Mouse (Mus musculus) kidney, postnatal 0 days (tissue): ENCODE data around the gene Gm20388. TPM values are rescaled to one million over a fixed set of nuclear protein-coding genes. Genes with fewer than 3 reads are reported as not detected.
A peak's percentile ranks its signal among the peaks of the same experiment; 100 is the strongest.

Source experiments
- ATAC-seq: fragments of 200-750 bp; cut with Nextera tagmentation; replicated peaks from 2 replicates; pipeline ENCODE4 v1.8.0; 2017; ENCODE audit warnings: low read depth, moderate number of reproducible peaks, moderate TSS enrichment, moderate library complexity; ENCODE audit not compliant: low FRiP score
- DNase-seq: peaks from one replicate; pipeline ENCODE4 v3.0.0-alpha.2; 2016; ENCODE audit warnings: low spot score
- H3K27ac ChIP-seq: fragments of 300-500 bp; sonication (generic); 2 replicates; pipeline ENCODE4 v1.5.1; 2014; ENCODE audit warnings: mild to moderate bottlenecking
- H3K27me3 ChIP-seq: fragments of 300-500 bp; sonication (generic); 2 replicates; pipeline ENCODE4 v1.6.1; 2014; ENCODE audit warnings: low read length, mixed read lengths; ENCODE audit not compliant: insufficient read depth
- H3K36me3 ChIP-seq: fragments of 300-500 bp; sonication (generic); 2 replicates; pipeline ENCODE4 v1.6.1; 2014; ENCODE audit warnings: low read length, mixed read lengths; ENCODE audit not compliant: insufficient read depth
- H3K4me1 ChIP-seq: fragments of 300-500 bp; sonication (generic); replicated peaks from 2 replicates; pipeline ENCODE4 v1.6.1; 2014; ENCODE audit warnings: antibody characterized with exemption, low read length, mixed read lengths; ENCODE audit not compliant: insufficient read depth
- H3K4me2 ChIP-seq: fragments of 300-500 bp; sonication (generic); 2 replicates; pipeline ENCODE4 v1.6.1; 2014; ENCODE audit warnings: mild to moderate bottlenecking, low read length, moderate library complexity, mixed read lengths
- H3K4me3 ChIP-seq: fragments of 300-500 bp; sonication (generic); replicated peaks from 2 replicates; pipeline ENCODE4 v1.5.1; 2014; ENCODE audit warnings: low read depth, low read length
- H3K9ac ChIP-seq: fragments of 300-500 bp; sonication (generic); 2 replicates; pipeline ENCODE4 v1.6.1; 2014; ENCODE audit warnings: low read depth, low read length
- H3K9me3 ChIP-seq: fragments of 300-500 bp; sonication (generic); replicated peaks from 2 replicates; pipeline ENCODE4 v1.6.1; 2016; ENCODE audit warnings: low read length, inconsistent platforms, mixed read lengths
- CTCF ChIP-seq: IDR thresholded peaks from 2 replicates; pipeline ENCODE4 v1.5.1; 2016; ENCODE audit warnings: antibody characterized with exemption, low read depth, mild to moderate bottlenecking, moderate library complexity
- WGBS: fragments of 180-500 bp; shearing (Covaris S2); extraction: QIAGEN DNeasy Blood & Tissue Kit; methylation state at CpG from one replicate; pipeline ENCODE4 v1.1.7; 2014; 5-methylcytosine and 5-hydroxymethylcytosine counted together
- polyA plus RNA-seq: library from polyadenylated mRNA; unstranded; fragments of >200 nt; fragmentation: Nextera tagmentation; extraction: Ambion mirVana; gene quantifications from 2 replicates; pipeline ENCODE4 v1.2.1, GENCODE M21; 2015

Gene Gm20388
- polyA plus RNA-seq, 1 experiment from 2014 or later: not detected

DNA sequence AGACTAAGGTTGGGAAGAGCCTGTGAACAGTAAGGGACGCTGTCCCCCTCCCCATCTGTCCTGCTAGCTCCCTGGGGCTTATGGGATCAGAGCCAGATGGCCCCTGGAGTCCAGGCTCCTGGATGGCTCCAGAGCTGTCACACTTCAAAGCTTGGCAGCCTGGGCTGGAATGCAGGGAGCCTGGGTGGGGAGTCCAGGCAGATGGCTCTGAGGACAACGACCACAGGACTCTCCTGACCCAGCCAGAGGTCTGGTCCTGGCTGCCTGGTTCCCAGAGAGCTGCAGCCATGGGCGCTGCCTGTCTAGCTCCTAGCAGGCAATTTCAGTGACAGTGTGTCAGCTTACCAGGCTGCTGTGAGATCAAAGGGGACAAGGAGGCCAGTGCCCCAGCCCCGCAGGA lies 984.4 kb downstream of the Gm20388 start:
- no peak for DNase-seq
- peaks cover 63% of the 10 kb centered on the region for H3K27me3 ChIP-seq

DNA sequence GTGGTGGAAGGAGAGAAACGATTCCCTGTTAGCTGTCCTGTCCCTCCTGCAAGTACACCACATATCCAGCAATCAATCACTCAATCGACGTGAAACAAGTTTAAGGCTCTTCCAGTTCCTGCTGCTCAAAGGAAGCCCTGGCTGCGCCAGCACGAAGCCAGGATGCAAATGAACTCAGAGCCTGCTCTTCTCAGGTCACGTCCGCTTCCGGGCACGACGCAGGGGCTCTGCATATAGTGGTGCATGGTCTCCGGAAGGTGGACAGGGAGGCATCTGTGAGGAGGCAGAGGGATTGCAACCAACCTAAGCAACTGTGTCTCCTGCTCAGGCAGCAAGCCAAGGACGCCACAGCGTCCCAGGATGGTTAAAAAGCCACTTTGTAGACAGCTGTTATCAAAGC lies 985.0 kb downstream of the Gm20388 start:
- Histone ChIP-seq H3K27ac (no peak overlapping the region), H3K27me3 (peaks cover 63% of the 10 kb centered on the region), H3K4me2 (no peak overlapping the region), H3K9ac (no peak overlapping the region), H3K4me3 (no peak overlapping the region), H3K9me3 (no peaks in the 10 kb centered on the region), H3K4me1 (no peaks in the 10 kb centered on the region), H3K36me3 (no peaks in the 10 kb centered on the region)
- TF ChIP-seq CTCF: no peak
- DNase-seq: no peak
- 4% methylated on average over 13 of the region's 13 CpGs for WGBS
- ATAC-seq: no peak

More for the DNA sequence above, 984.4 kb downstream of the Gm20388 start:
- Histone ChIP-seq H3K9me3 (no peaks in the 10 kb centered on the region), H3K4me3 (no peak overlapping the region), H3K4me1 (no peaks in the 10 kb centered on the region), H3K9ac (no peak overlapping the region), H3K36me3 (no peaks in the 10 kb centered on the region), H3K4me2 (no peak overlapping the region), H3K27ac (no peak overlapping the region)
- no peak for TF ChIP-seq CTCF
- no peak for ATAC-seq
- WGBS: 7% methylated on average over 4 of the region's 4 CpGs

DNA sequence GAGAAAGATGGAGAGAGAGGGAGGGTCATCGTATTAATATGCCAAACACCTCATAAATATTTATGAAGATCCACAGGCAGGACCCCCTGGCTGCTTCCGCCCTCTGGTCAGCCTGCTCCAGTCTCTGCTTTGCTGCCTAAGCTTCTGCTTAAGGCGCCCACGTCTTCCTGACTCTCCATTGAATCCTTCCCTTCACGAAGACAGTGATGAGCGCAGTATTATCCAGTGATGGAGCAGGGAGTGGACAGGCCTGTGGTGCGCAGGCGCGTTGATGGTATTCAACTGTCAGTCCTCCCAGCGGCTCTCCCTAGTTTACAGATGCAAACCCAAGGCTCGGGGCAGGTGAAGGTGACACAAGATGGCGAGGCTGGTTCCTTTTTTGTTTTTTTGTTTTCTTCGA lies 985.6 kb downstream of the Gm20388 start:
- no peak for TF ChIP-seq CTCF
- ATAC-seq (no peak), DNase-seq (no peak)
- Histone ChIP-seq H3K27me3 (peaks cover 59% of the 10 kb centered on the region), H3K9me3 (no peaks in the 10 kb centered on the region), H3K36me3 (no peaks in the 10 kb centered on the region), H3K27ac (no peak overlapping the region), H3K4me3 (no peak overlapping the region), H3K4me1 (no peaks in the 10 kb centered on the region), H3K4me2 (no peak overlapping the region), H3K9ac (no peak overlapping the region)
- 34% methylated on average over 13 of the region's 13 CpGs for WGBS

DNA sequence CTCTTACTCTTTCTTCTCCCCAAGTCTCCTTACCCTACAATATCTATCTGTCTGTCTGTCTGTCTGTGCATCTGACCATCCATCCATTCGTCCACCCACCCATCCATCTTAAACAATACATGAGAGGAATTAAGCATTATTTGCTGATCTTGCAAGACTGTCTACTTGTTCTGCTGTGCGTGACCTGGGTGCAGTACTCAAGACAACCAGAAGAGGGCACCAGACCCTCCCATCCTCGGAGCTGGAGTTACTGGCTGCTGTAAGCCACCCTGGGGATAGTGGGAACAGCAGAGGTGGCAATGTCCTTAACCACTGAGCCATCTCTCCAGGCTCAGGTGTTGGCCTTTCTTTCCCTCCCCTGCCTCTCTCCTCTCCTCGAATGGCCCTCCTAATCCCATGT lies 987.4 kb downstream of the Gm20388 start:
- no peak overlapping the region for H3K27ac ChIP-seq
- DNase-seq (peak; percentile 53), ATAC-seq (no peak)
- H3K4me1 ChIP-seq: no peaks in the 10 kb centered on the region
- peak; percentile 80 for TF ChIP-seq CTCF
- no peaks in the 10 kb centered on the region for H3K36me3 ChIP-seq
- no peak overlapping the region for H3K4me3 ChIP-seq
- H3K9ac ChIP-seq: no peak overlapping the region
- no peak overlapping the region for H3K4me2 ChIP-seq
- H3K27me3 ChIP-seq: peaks cover 42% of the 10 kb centered on the region
- no peaks in the 10 kb centered on the region for H3K9me3 ChIP-seq
- WGBS: 66% methylated on average over 4 of the region's 4 CpGs

DNA sequence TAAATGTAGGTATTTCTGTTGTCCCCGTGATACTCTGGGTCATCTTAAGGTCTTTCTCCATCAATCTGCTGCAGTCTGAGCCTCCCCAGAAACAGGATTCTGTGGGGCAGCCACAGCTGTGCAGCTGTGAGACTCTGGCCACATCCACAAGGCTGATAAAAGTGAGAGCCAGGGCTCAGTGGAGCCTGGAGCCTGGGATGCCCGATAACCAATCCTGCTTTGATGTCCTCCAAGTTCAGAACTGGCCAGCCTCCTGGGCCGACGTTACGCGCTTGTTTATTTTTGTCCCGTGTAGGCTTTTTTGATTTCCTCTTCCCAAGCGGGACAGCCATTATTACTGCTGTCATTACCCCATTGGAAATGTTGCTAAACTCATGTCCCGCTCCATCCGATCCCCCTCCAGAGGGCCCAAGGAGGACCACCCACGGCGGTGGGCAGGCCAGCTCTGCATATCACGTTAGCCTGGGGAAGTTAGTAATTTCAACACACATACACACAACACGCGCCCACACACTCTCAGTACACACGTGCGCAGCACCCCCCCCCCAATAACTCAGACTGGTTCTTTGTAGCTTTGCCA lies 988.3 kb downstream of the Gm20388 start:
- DNase-seq: peak; percentile 46
- H3K4me2 ChIP-seq: no peak overlapping the region

DNA sequence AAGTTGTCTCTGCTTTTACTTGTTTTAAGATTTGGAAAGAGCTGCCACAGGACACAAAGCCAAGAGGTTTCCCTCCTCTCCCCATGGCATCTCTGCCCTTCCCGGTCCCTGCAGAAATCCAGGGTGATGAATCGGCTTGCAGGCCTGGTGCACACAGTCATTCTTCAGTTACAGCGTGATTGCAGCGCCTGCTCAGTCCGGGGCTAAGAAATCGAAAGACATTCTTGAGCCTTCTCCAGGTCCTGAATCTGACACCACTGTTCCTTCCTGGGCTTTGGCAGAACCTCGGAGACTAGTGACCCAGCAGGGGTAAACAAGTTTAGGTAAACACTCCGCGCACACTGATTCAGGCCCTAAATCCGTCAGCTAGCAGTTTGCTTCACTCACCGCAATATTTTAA lies 991.7 kb downstream of the Gm20388 start:
- 0 out of 2 replicates have a peak, but pooled peaks cover 6% of the 10 kb centered on the region for H3K27me3 ChIP-seq
- no peak overlapping the region for H3K4me3 ChIP-seq
- no peak for TF ChIP-seq CTCF
- no peak; the same call in 1 of the 2 replicates for ATAC-seq
- no peaks in the 10 kb centered on the region for H3K9me3 ChIP-seq
- H3K9ac ChIP-seq: no peak overlapping the region
- DNase-seq: peak; percentile 89
- H3K4me1 ChIP-seq: no peaks in the 10 kb centered on the region
- no peak overlapping the region for H3K27ac ChIP-seq
- WGBS: 8% methylated on average over 11 of the region's 11 CpGs
- no peaks in the 10 kb centered on the region for H3K36me3 ChIP-seq
- H3K4me2 ChIP-seq: no peak overlapping the region

More for the DNA sequence above, 988.3 kb downstream of the Gm20388 start:
- no peaks in the 10 kb centered on the region for H3K9me3 ChIP-seq
- no peaks in the 10 kb centered on the region for H3K36me3 ChIP-seq
- ATAC-seq: 0 out of 2 replicates have a peak, but pooled peaks have one; percentile 36
- H3K4me1 ChIP-seq: no peaks in the 10 kb centered on the region
- H3K27ac ChIP-seq: no peak overlapping the region
- H3K9ac ChIP-seq: no peak overlapping the region
- 25% methylated on average over 17 of the region's 17 CpGs for WGBS
- no peak for TF ChIP-seq CTCF
- no peak overlapping the region for H3K4me3 ChIP-seq
- H3K27me3 ChIP-seq: peaks cover 33% of the 10 kb centered on the region; the same call in 1 of the 2 replicates

DNA sequence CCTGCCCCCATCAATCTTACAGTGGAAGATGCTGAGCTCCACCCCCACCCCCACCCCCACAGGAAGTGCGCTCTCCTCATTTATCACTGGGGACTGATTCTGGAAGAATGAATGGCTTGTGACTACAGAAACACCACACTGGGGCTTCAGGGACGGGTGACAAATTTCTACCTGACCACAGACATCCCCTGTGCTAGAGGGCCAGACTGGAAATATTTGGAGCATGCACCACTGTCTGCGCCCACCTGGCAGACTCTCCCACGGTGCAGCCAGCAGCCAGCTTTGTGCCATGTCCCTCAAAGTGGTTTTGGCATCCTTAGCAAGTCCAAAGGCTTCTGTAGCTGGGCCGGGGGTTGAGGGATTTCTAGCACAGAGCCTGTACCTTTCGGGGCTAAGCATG lies 997.0 kb downstream of the Gm20388 start:
- no peak for TF ChIP-seq CTCF
- Histone ChIP-seq H3K27ac (no peak overlapping the region), H3K9ac (no peak overlapping the region), H3K27me3 (0 out of 2 replicates have a peak, but pooled peaks cover 4% of the 10 kb centered on the region), H3K9me3 (no peaks in the 10 kb centered on the region), H3K36me3 (no peaks in the 10 kb centered on the region), H3K4me1 (no peaks in the 10 kb centered on the region), H3K4me3 (no peak overlapping the region), H3K4me2 (no peak overlapping the region)
- DNase-seq: no peak
- WGBS: 50% methylated on average over 6 of the region's 6 CpGs
- no peak for ATAC-seq
